Mouse (Mus musculus): Measurements from ENCODE around the gene Cdpf1. TPM values are rescaled to one million over a fixed set of nuclear protein-coding genes. Genes with fewer than 3 reads are reported as not detected.

Gene Cdpf1
- total and polyA plus RNA-seq, 3 experiments = 18.1 to 27.4 (median 26.4) TPM

- H3K9me3 ChIP-seq (replicated peaks; ENCODE audit: low read length) = no peaks in the 10 kb centered on the region
- DNase-seq (ENCODE audit: extremely low read depth) = no peak
- H3K36me3 ChIP-seq (replicated peaks in 1 of 2; ENCODE audit: control insufficient read depth in 1 of 2, insufficient read depth in 1 of 2, low read length in 1 of 2) = no peaks in the 10 kb centered on the region
- no peak overlapping the region for H3K9ac ChIP-seq (ENCODE audit: insufficient read depth, low read depth)
- peaks cover 11% of the 10 kb centered on the region for H3K27me3 ChIP-seq (replicated peaks)
- TF ChIP-seq ELF1 (IDR thresholded peaks at IDR 0.05; ENCODE audit: low read depth, low read length) (no peak), MXI1 (IDR thresholded peaks at IDR 0.05; ENCODE audit: low read depth, low read length) (no peak), NELFE (IDR thresholded peaks at IDR 0.05; ENCODE audit: low read depth, low read length) (no peak), TCF12 (IDR thresholded peaks at IDR 0.05; ENCODE audit: low read depth, low read length) (no peak), ZMIZ1 (IDR thresholded peaks at IDR 0.05; ENCODE audit: low read depth, low read length) (no peak), UBTF (IDR thresholded peaks at IDR 0.05; ENCODE audit: low read depth, low read length) (no peak), CHD1 (IDR thresholded peaks at IDR 0.05; ENCODE audit: low read depth, low read length) (no peak), POLR2A (IDR thresholded peaks at IDR 0.05; ENCODE audit: low read depth, low read length) (no peak)
- no peak overlapping the region for H3K27ac ChIP-seq (ENCODE audit: insufficient read depth, low read depth)
- in situ Hi-C loops (cut with MboI; ENCODE audit: low pct_ligation_motif_present, low pct_unique_long_range_greater_than_20kb, low sequenced_read_pairs) = no loop called here
- dilution Hi-C loops (cut with MboI; ENCODE audit: extremely low pct_ligation_motif_present, extremely low pct_unique_long_range_greater_than_20kb, low sequenced_read_pairs) = no loop called here
- peaks cover 6% of the 10 kb centered on the region in 2 experiments; a peak in 3 of 4 replicates for H3K4me1 ChIP-seq (ENCODE audit: control insufficient read depth in 1 of 2, insufficient read depth in 2 of 2)
- H3K4me3 ChIP-seq (replicated peaks in 1 of 3; ENCODE audit: low read depth in 2 of 3, low read length in 2 of 3, poor library complexity in 1 of 3) = no peak overlapping the region
- no peak overlapping the region for H3K4me2 ChIP-seq (ENCODE audit: insufficient read depth, low read depth, poor library complexity, severe bottlenecking)
- H3K79me2 ChIP-seq (replicated peaks; ENCODE audit: control insufficient read depth, extremely low read depth, insufficient read depth, poor library complexity, severe bottlenecking) = no peaks in the 10 kb centered on the region
These were observed 18.7 kb downstream of the Cdpf1 start for GRCm38 (mm10) chr15:85792819-85793218.

- H3K4me1 ChIP-seq (ENCODE audit: control insufficient read depth in 1 of 2, insufficient read depth in 2 of 2) = peaks cover 6% of the 10 kb centered on the region in 2 experiments; a peak in 3 of 4 replicates
- TF ChIP-seq TBP (conservative IDR thresholded peaks at IDR 0.05; ENCODE audit: low read depth, low read length) (no peak), IRF4 (IDR thresholded peaks at IDR 0.05; ENCODE audit: low read depth, low read length) (no peak), RAD21 (IDR thresholded peaks at IDR 0.05; ENCODE audit: low read depth, low read length) (no peak), RCOR1 (conservative IDR thresholded peaks at IDR 0.05; ENCODE audit: low read depth, low read length) (no peak)
- dilution Hi-C loops (cut with MboI; ENCODE audit: extremely low pct_ligation_motif_present, extremely low pct_unique_long_range_greater_than_20kb, low sequenced_read_pairs) = no loop called here
- in situ Hi-C loops (cut with MboI; ENCODE audit: low pct_ligation_motif_present, low pct_unique_long_range_greater_than_20kb, low sequenced_read_pairs) = no loop called here
- no peaks in the 10 kb centered on the region for H3K36me3 ChIP-seq (replicated peaks in 1 of 2; ENCODE audit: control insufficient read depth in 1 of 2, insufficient read depth in 1 of 2, low read length in 1 of 2)
- no peak overlapping the region for H3K9ac ChIP-seq (ENCODE audit: insufficient read depth, low read depth)
- H3K27me3 ChIP-seq (replicated peaks) = peaks cover 23% of the 10 kb centered on the region
- no peak for DNase-seq (ENCODE audit: extremely low read depth)
- H3K79me2 ChIP-seq (replicated peaks; ENCODE audit: control insufficient read depth, extremely low read depth, insufficient read depth, poor library complexity, severe bottlenecking) = no peaks in the 10 kb centered on the region
- H3K4me2 ChIP-seq (ENCODE audit: insufficient read depth, low read depth, poor library complexity, severe bottlenecking) = no peak overlapping the region
- no peak overlapping the region for H3K27ac ChIP-seq (ENCODE audit: insufficient read depth, low read depth)
- H3K9me3 ChIP-seq (replicated peaks; ENCODE audit: low read length) = no peaks in the 10 kb centered on the region
- no peak overlapping the region for H3K4me3 ChIP-seq (replicated peaks in 1 of 3; ENCODE audit: low read depth in 2 of 3, low read length in 2 of 3, poor library complexity in 1 of 3)
These were observed 20.0 kb downstream of the Cdpf1 start for GRCm38 (mm10) chr15:85791449-85791848.

GRCm38 (mm10) chr15:85788633-85789032 lies 22.9 kb downstream of the Cdpf1 start:
- TF ChIP-seq POLR2AphosphoS2 (IDR thresholded peaks at IDR 0.05; ENCODE audit: low read depth, low read length) (no peak), UBTF (IDR thresholded peaks at IDR 0.05; ENCODE audit: low read depth, low read length) (no peak), CTCF (conservative IDR thresholded peaks at IDR 0.05 in 1 of 2, IDR thresholded peaks at IDR 0.05 in 1 of 2; ENCODE audit: low read depth in 2 of 2, low read length in 2 of 2) (no peak), SIN3A (IDR thresholded peaks at IDR 0.05; ENCODE audit: low read length) (no peak), ZMIZ1 (IDR thresholded peaks at IDR 0.05; ENCODE audit: low read depth, low read length) (no peak), POLR2A (IDR thresholded peaks at IDR 0.05; ENCODE audit: low read depth, low read length) (no peak), RAD21 (IDR thresholded peaks at IDR 0.05; ENCODE audit: low read depth, low read length) (no peak), HCFC1 (IDR thresholded peaks at IDR 0.05; ENCODE audit: low read depth, low read length) (no peak), CHD1 (IDR thresholded peaks at IDR 0.05; ENCODE audit: low read depth, low read length) (no peak), ZKSCAN1 (IDR thresholded peaks at IDR 0.05; ENCODE audit: borderline replicate concordance, low read depth, low read length) (no peak), CHD2 (IDR thresholded peaks at IDR 0.05; ENCODE audit: low read length) (no peak), MAX (IDR thresholded peaks at IDR 0.05; ENCODE audit: low read length) (no peak)
- H3K4me2 ChIP-seq (ENCODE audit: insufficient read depth, low read depth, poor library complexity, severe bottlenecking) = peak overlapping the region; percentile 57
- H3K9ac ChIP-seq (ENCODE audit: insufficient read depth, low read depth) = peak overlapping the region; percentile 17; the same call in 1 of the 2 replicates
- peaks cover 38% of the 10 kb centered on the region for H3K27me3 ChIP-seq (replicated peaks)
- H3K27ac ChIP-seq (ENCODE audit: insufficient read depth, low read depth) = no peak overlapping the region
- no peaks in the 10 kb centered on the region for H3K79me2 ChIP-seq (replicated peaks; ENCODE audit: control insufficient read depth, extremely low read depth, insufficient read depth, poor library complexity, severe bottlenecking)
- H3K9me3 ChIP-seq (replicated peaks; ENCODE audit: low read length) = no peaks in the 10 kb centered on the region
- no peak for DNase-seq (ENCODE audit: extremely low read depth)
- H3K36me3 ChIP-seq (replicated peaks in 1 of 2; ENCODE audit: control insufficient read depth in 1 of 2, insufficient read depth in 1 of 2, low read length in 1 of 2) = no peaks in the 10 kb centered on the region
- peaks cover 6% of the 10 kb centered on the region in 2 experiments; a peak in 3 of 4 replicates for H3K4me1 ChIP-seq (ENCODE audit: control insufficient read depth in 1 of 2, insufficient read depth in 2 of 2)
- H3K4me3 ChIP-seq (replicated peaks in 1 of 3; ENCODE audit: low read depth in 2 of 3, low read length in 2 of 3, poor library complexity in 1 of 3) = peak overlapping the region in 1 of 3 experiments; percentile 35
- dilution Hi-C loops (cut with MboI; ENCODE audit: extremely low pct_ligation_motif_present, extremely low pct_unique_long_range_greater_than_20kb, low sequenced_read_pairs) = no loop called here
- in situ Hi-C loops (cut with MboI; ENCODE audit: low pct_ligation_motif_present, low pct_unique_long_range_greater_than_20kb, low sequenced_read_pairs) = no loop called here

Measured in CH12.LX (cell line).